Mouse (Mus musculus): ENCODE data around the gene Pld1.

DNA sequence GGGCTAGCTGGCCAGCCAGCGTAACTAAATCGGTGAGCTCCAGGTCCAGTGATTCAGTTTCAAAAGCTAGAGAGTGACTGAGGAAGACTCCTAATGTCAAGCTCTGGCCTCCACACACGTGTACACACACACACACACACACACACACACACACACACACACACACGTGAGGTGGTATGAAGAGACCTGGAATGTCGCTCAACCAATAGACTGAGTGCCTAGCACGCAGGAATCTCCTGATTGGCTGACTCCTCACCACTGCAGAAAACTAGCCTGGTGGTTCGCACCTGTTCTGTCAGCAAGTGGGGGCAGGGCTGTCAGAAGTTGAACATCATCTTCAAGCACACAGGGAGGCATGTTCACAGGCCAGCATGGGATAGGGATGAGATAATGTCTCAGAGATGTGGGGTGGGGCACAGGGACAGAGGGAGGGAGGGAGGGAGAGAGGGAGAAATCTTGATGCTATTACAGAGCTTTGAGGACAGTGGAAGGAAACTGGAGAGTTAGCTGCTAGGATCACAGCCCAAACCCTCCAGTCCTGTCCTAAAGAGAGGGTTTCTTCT is 31.8 kb upstream of the Pld1 start:
- no peak for TF ChIP-seq GATA1 (IDR thresholded peaks at IDR 0.05; ENCODE audit: borderline replicate concordance, low read length)
- TF ChIP-seq FLI1 (IDR thresholded peaks at IDR 0.05; ENCODE audit: low read length): no peak

Measured in megakaryocyte, embryonic 14.5 days (primary cell).